Mouse (Mus musculus) neural tube, embryonic 12.5 days (tissue): ENCODE measurements around the gene Son. TPM values are rescaled to one million over a fixed set of nuclear protein-coding genes. Genes with fewer than 3 reads are reported as not detected.

Experiments used
- ATAC-seq: fragments of 200-750 bp; cut with Nextera tagmentation; 2 replicates; pipeline ENCODE4 v1.8.0; 2017; ENCODE audit warnings: low read depth, mild to moderate bottlenecking, moderate TSS enrichment, moderate library complexity; ENCODE audit not compliant: low FRiP score
- H3K27ac ChIP-seq: fragments of 300-500 bp; sonication (generic); 2 replicates; pipeline ENCODE4 v1.5.1; 2016
- H3K27me3 ChIP-seq: fragments of 300-500 bp; sonication (generic); replicated peaks from 2 replicates; pipeline ENCODE4 v1.6.1; 2016; ENCODE audit warnings: mild to moderate bottlenecking
- H3K36me3 ChIP-seq: fragments of 300-500 bp; sonication (generic); 2 replicates; pipeline ENCODE4 v1.6.1; 2016; ENCODE audit warnings: mild to moderate bottlenecking
- H3K4me1 ChIP-seq: fragments of 300-500 bp; sonication (generic); 2 replicates; pipeline ENCODE4 v1.6.1; 2016
- H3K4me2 ChIP-seq: fragments of 300-500 bp; sonication (generic); replicated peaks from 2 replicates; pipeline ENCODE4 v1.6.1; 2016; ENCODE audit warnings: mild to moderate bottlenecking
- H3K4me3 ChIP-seq: fragments of 300-500 bp; sonication (generic); 2 replicates; pipeline ENCODE4 v1.5.1; 2016
- H3K9ac ChIP-seq: fragments of 300-500 bp; sonication (generic); 2 replicates; pipeline ENCODE4 v1.6.1; 2016; ENCODE audit warnings: mild to moderate bottlenecking
- H3K9me3 ChIP-seq: fragments of 300-500 bp; sonication (generic); 2 replicates; pipeline ENCODE4 v1.6.1; 2016; ENCODE audit warnings: mild to moderate bottlenecking
- WGBS: fragments of 180-500 bp; shearing (Covaris S2); methylation state at CpG from one replicate; pipeline ENCODE4 v1.1.7; 2016; 5-methylcytosine and 5-hydroxymethylcytosine counted together
- polyA plus RNA-seq: library from polyadenylated mRNA; unstranded; fragments of >200 nt; fragmentation: Nextera tagmentation; extraction: Ambion mirVana; gene quantifications from 2 replicates; pipeline ENCODE4 v1.2.1, GENCODE M21; 2016

Gene Son
- polyA plus RNA-seq, 1 experiment from 2014 or later, result 141 TPM

DNA sequence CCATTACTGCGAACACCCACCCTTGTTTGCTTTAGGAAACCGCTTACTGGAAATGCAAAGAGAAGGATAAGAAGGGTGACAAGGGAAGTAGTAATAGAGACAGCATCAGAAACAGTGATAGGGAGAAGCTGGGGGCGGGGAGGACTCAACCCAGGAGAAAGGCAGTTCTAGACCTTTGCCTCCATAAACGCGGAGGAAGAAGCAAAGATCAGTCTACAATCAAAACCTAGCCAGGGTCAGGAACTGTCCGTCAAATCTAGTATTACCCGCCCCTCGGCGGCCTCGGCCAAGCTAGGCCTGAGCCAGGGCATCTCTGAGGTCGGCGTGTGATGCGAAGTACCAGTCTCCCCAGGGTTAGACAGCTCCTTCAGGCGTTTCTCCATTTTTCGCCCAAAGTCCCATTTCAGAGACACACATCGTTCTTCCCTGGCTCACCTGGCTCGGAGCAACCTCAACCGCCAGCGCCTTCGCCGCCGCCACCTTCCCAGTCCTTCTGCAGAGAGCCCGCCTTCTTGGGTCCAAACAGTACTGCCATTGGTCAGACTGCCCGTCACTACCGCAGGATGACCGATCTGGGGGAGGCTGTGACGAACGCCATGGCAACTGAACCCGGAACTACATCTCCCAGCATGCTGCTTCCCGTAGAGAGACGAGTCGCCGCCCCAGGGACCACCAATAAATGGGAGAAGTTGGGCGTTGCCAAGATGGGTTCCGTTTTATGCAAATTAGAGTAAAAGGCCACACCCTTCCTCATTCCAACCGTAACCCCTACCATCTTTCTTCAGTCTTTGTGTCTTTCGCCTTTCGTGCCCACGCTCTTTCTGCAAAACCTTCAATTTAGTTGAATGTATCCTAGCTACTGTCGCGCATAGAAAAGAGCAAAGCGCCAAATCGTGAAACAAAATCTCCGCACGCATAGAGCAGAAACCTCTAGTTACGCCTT lies 81.1 kb downstream of the Son start, which contains the start of gene Cryzl1:
Cryzl1 (minus strand) TSS at position 853 of the 943 bp plus-strand sequence.
- Histone ChIP-seq H3K9me3 (no peaks in the 10 kb centered on the region), H3K27ac (peak within 1 kb of the TSS; percentile 90), H3K36me3 (peaks cover 4% of the 10 kb centered on the region; the same call in 1 of the 2 replicates), H3K9ac (peak within 1 kb of the TSS; percentile 96), H3K4me3 (peak within 1 kb of the TSS; percentile 86), H3K27me3 (no peaks in the 10 kb centered on the region), H3K4me2 (peak within 1 kb of the TSS; percentile 70), H3K4me1 (peaks cover 26% of the 10 kb centered on the region)
- peak; percentile 96 for ATAC-seq
- WGBS, result 1% methylated on average over 46 of the region's 46 CpGs

Other genes starting within 250 kb of the Son start
- 8.5 and 9.0 TPM in 2 replicates for gene Il10rb, start 241.3 kb upstream of the Son start, polyA plus RNA-seq
- gene Ifnar1, start 162.3 kb upstream of the Son start, polyA plus RNA-seq, result 55.2 and 56.5 TPM in 2 replicates
- gene Ifngr2, start 100.4 kb upstream of the Son start, polyA plus RNA-seq, result 46.9 TPM in 2 replicates
- gene Tmem50b, start 49.7 kb upstream of the Son start, polyA plus RNA-seq, result 58.0 and 58.5 TPM in 2 replicates
- 6.3 and 6.4 TPM in 2 replicates for gene Dnajc28, start 28.5 kb upstream of the Son start, polyA plus RNA-seq
- gene Gart, start 554 bp upstream of the Son start, polyA plus RNA-seq, result 89.0 and 92.3 TPM in 2 replicates
- 26.1 and 30.5 TPM in 2 replicates for gene Donson, start 41.3 kb downstream of the Son start, polyA plus RNA-seq
- 70.0 and 80.7 TPM in 2 replicates for gene Cryzl1, start 81.5 kb downstream of the Son start, polyA plus RNA-seq
- gene Itsn1, start 81.8 kb downstream of the Son start, polyA plus RNA-seq, result 74.4 and 75.3 TPM in 2 replicates